Mouse (Mus musculus) cerebral cortex, adult 2 months (tissue): ENCODE results near the gene Erich3.

Experiments
- WGBS: fragments of 180-500 bp; shearing (Covaris S2); methylation state at CpG from one replicate; pipeline ENCODE4 v1.1.7; 2018; 5-methylcytosine and 5-hydroxymethylcytosine counted together

The Erich3 gene

GRCm38 (mm10) chr3:154682570-154682969 is 18.9 kb downstream of the Erich3 start:
- 90% methylated on average over 2 of the region's 2 CpGs for WGBS

DNA sequence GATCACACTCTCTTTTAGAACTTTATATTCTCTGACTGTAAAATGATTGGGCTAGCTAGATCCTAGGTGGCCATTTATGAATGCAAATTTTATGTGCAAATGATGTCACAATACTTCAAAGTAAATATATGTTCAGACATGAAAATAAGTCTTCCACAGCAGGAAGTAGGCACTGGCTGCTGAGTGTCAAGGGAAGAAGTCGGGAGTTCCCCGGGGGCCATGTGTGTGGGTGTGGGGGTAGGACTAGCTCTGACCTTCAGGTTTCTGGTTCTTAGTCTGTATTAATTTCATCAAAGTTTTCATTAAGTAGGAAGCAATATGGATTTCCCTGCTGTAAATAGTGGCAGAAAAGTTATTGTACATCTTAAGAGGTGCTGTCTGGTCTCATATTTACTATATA is 20.0 kb downstream of the Erich3 start:
- WGBS: 79% methylated on average over 2 of the region's 2 CpGs

GRCm38 (mm10) chr3:154691897-154692571 is 28.4 kb downstream of the Erich3 start:
- WGBS: 15% methylated on average over 14 of the region's 14 CpGs

GRCm38 (mm10) chr3:154692572-154692922 is 28.9 kb downstream of the Erich3 start:
- WGBS: 70% methylated on average over 3 of the region's 3 CpGs

DNA sequence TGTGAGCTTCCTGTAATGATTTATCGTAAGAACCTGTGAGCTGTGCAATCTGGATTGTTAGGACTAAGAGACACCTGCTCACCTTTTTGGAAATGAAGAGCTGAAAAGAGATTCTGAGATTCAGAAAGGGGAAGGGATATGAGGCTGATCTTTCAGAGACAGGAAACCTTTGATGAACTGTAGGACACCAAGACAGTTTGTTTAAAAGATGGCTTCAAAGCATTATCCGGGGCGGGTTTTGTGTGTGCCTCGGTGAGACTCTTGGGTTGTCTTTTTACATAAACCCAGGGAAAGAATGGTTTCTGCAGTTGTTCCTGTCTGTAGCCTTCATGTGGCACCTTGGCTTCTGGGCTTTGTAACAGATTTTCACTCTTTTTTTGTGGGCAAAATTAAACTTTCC is 30.2 kb downstream of the Erich3 start:
- 83% methylated on average over 4 of the region's 4 CpGs for WGBS

- 73% methylated on average over 3 of the region's 3 CpGs for WGBS
Observed at GRCm38 (mm10) chr3:154696611-154697010, 33.0 kb downstream of the Erich3 start.

DNA sequence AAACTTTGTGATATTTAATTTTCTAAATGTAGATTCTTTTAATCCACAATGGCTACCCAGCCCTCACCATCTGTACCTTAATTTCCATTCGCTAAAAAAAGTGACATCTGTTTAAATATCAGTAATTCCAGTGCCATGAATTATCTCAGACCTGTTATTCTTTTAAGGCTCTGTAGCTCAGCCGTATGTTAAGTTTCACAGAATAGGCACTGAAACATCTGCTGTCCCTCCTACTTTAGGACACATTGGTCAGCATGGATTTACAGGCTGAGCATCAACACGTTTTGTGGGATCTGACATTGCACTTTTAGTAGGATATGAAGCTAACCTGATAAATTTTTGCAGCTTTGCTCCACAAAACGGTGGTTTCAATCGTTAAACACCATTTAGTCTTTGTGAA is 35.2 kb downstream of the Erich3 start:
- WGBS: 40% methylated on average over 5 of the region's 5 CpGs

DNA sequence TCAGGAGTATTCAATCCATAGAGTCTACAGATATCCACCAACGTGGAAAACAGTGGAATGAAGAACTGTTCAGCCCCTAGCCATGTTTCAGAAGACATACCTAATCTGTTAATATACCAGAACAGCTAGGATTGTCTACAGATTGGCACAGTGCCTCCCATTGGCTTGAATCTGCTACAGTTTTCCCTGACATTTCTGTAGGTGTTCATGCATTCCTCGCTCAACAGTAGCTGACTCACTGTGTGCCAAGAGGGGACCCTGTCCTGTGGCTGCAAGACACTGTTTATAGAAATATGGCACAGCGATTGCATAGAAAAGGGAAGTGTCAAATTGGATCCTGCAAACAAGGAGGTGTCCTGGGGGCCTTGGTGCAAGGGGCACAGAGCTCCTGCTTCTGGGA is 36.6 kb downstream of the Erich3 start:
- 64% methylated on average over 3 of the region's 3 CpGs for WGBS

GRCm38 (mm10) chr3:154700735-154701134 is 37.1 kb downstream of the Erich3 start:
- 37% methylated on average over 2 of the region's 2 CpGs for WGBS

DNA sequence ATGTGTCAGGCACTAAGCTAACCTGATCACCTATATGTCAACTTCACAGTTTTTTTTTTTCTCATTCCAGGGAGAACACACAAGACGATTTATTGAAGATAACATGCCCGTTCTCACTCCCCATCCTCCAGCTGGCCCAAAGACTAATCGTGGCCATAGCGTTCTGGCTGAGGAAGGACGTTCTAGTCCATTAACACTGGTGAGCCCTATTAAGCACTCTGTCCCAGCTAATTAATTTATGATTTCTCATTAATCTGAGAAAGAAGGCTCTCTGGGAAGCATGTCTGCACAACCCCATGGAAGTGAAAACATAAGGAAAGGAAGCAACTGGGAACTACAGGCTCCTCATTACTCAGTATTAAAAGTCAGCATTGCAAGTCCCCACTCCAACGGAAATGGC is 41.1 kb downstream of the Erich3 start:
- WGBS: 90% methylated on average over 6 of the region's 6 CpGs

DNA sequence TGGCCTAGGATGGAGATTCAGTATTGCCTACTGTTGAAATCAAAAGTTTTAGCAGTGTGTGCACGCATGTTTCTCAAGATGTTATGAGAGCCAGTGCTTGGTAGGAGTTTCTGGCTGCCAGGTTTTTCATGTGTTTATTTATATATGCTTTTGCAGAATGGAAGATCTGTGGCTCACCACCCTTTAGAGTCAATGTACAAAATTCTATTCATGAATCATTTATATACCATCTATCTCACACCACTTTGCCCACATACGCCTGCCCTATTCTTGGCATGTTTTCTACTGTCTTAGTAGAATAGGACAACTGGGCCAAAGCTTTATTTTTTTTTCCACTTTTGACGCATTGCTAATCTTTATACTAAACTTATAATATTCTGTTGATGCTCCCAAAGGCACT is 44.5 kb downstream of the Erich3 start:
- WGBS: 58% methylated on average over 3 of the region's 3 CpGs

- WGBS: 42% methylated on average over 7 of the region's 7 CpGs
Observed at GRCm38 (mm10) chr3:154723198-154723597, 59.5 kb downstream of the Erich3 start.

DNA sequence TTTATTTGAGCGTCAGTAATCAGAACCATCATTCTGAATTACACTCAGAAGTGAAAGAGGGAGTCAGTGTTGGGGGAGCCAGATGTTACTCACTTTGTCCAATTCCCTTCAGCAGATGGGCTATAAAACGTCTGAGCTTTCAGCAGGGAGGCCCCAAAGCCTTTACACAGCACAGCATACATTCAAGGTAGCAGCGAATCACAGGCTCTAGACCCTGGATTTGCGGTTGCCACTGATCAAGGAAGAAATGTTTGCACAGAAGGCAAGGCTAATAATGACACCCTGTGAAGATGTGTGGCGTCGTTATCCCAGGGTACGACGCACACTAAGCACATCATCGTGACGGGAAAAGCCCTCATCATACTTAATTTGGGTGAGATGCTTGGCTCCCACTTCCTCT is 67.8 kb downstream of the Erich3 start:
- 83% methylated on average over 10 of the region's 10 CpGs for WGBS

DNA sequence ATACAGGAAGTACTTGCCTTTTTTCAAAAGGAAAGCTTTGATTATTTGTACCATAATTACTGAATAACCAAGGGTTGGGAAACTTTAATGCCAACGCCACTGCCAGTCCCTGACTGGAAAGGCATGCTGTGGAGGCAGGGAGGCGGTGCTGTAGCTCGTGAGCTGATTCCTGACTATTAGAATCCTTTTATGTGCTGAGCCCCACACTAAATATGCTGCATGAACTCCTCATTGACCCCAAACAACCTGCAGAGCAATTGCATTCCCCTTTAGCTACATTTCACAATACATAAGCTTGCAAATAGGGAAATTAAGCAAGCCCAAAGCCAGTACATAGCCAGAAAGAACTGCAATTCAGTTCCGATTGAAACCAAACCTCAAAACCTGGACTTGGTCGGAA is 77.8 kb downstream of the Erich3 start:
- WGBS: 84% methylated on average over 5 of the region's 5 CpGs

DNA sequence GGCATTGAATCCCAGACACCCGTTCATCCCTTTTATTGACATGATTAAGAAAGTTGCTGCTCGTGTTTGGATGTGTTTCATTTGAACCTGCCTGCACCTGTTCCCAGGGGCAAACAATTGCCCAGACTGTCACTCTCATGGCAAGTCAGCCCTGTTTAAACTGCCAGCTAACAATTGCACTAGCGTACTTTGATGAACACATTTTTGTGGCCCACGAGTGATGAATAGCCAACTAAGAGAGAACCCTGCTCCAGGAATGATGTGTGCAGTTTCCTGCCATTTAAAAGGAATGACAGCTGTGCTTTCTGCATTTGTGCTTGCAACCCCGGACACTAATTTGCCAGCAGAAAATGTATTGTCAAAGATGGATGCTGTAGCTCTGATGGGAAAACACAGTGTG is 79.3 kb downstream of the Erich3 start:
- 77% methylated on average over 5 of the region's 5 CpGs for WGBS

DNA sequence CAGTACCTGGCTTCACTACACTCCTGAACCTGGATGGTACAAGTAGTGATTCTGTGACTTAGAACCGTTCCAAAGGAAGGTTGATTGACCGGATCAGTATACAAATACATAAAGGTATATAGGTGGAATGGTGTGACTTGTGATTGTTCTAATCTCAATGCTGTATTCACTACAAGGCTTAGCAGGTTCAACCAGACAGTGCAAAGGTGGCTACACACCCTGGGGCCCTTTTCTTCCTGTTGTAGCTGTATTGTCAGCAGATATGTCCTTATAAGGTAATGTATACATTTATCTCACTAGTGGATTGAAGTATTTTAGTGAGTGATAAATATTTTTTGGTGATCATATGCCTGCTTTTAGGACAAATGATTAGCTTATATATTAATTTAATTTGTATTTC is 80.7 kb downstream of the Erich3 start:
- WGBS: 98% methylated on average over 2 of the region's 2 CpGs

- WGBS: 57% methylated on average over 3 of the region's 3 CpGs
Observed at GRCm38 (mm10) chr3:154754505-154754904, 90.8 kb downstream of the Erich3 start.

GRCm38 (mm10) chr3:154755225-154755624 is 91.6 kb downstream of the Erich3 start:
- 96% methylated on average over 3 of the region's 3 CpGs for WGBS

GRCm38 (mm10) chr3:154758089-154758488 is 94.4 kb downstream of the Erich3 start:
- 52% methylated on average over 3 of the region's 3 CpGs for WGBS

- 85% methylated on average over 3 of the region's 3 CpGs for WGBS
Observed at GRCm38 (mm10) chr3:154761108-154761507, 97.4 kb downstream of the Erich3 start.

DNA sequence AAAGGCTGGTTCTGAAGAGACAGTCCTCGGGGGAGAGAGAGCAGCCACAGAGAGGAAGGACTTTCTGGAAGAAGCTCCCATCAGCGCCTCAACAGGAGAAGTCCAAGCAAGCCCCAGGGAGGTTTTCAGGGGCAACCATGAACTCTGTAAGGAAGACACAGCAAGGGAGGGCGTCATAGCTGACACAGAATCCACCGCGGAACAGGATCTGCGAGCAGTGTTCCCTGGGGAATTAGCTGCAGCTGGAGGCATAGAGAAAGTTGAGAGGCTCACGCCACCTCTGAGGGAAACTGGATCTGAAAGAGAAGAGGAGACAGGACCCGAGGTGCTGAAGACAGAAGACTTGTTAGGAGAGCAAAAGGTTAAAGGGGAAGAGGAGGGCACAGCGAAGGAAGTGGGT is 99.7 kb downstream of the Erich3 start:
- 77% methylated on average over 9 of the region's 9 CpGs for WGBS

DNA sequence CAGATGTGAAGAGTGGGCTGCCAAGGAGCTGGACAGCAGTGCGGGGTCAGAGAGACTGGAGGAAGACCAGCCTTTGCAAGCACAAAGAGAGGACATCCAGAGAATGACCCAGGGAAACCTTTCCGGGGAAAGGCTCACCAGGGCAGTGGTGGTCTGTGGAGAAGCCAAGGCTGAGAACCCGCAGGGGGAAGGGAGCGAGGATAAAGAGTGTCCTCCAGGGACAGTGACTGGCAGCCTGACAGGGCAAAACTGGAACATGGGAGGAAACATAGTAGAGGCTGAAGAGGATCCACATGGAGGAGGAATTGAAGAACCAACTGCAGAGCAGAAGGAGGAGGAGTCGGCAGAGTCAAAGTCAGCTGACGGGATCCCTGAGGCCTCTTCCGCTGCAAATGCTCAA is 100.5 kb downstream of the Erich3 start:
- WGBS: 89% methylated on average over 7 of the region's 7 CpGs

- WGBS: 97% methylated on average over 4 of the region's 4 CpGs
Observed at GRCm38 (mm10) chr3:154766321-154766720, 102.7 kb downstream of the Erich3 start.

DNA sequence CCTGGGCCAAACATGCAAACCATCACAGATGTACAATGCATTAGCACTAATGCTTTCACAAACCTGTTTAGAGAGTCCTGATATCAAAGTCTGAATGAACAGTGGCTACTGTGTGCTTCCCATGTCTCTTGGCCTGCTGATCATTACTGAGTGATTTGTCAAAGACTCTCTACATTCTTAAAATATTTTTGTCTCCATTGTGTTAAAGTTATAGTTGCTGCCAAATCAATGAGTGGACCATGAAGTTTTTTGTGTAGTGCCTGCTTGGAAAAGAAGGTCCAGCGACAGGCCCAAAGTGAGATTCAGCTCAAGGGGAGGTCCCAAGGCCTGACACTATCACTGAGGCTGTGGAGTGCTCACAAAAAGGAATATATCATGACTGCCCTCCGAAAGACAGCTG is 108.0 kb downstream of the Erich3 start:
- WGBS: 95% methylated on average over 2 of the region's 2 CpGs
